Mouse (Mus musculus): ENCODE measurements at regions not wholly inside any gene's neighbourhood (a gene's known extent, or its start where the extent isn't known, plus 50 kb on each side); places are given as distances from the start of the nearest gene placed in this dataset.

DNA sequence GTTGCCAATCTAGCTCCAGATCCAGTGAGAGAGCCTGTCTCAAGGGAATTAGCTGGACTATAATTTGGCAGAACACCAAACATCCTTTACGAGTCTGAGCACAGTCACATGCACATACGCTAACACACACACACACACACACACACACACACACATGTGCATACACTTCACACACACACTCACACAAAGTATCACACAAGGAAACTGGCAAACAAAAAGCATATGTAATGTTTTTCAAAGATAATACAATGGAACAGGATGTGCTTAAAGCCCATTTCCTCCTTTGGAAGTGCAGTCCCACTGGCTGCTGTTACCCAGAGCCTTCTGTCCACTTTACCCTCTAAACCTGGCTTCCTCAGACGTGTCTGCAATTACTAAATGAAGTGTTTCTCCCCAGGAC lies 226.2 kb upstream of the Cited2 start:
- no peaks in the 10 kb centered on the region for H3K27me3 ChIP-seq (ENCODE audit: control insufficient read depth, insufficient read depth, low read length)
- no peaks in the 10 kb centered on the region for H3K9me3 ChIP-seq (replicated peaks; ENCODE audit: control insufficient read depth, low read length)
- no peaks in the 10 kb centered on the region for H3K4me1 ChIP-seq (ENCODE audit: control insufficient read depth, insufficient read depth, low read length)
- ATAC-seq (replicated peaks; ENCODE audit: insufficient number of reproducible peaks, low FRiP score, low TSS enrichment, low read depth) (no peak), DNase-seq (ENCODE audit: low spot score) (no peak)
- no peak overlapping the region for H3K4me2 ChIP-seq (ENCODE audit: low read depth, low read length)
- H3K4me3 ChIP-seq (ENCODE audit: low read depth, low read length), result no peak overlapping the region
- no peak overlapping the region for H3K27ac ChIP-seq (replicated peaks; ENCODE audit: low read depth, low read length)
- no peak overlapping the region for H3K9ac ChIP-seq (replicated peaks; ENCODE audit: low read length)
- no peaks in the 10 kb centered on the region for H3K36me3 ChIP-seq (replicated peaks; ENCODE audit: control insufficient read depth, insufficient read depth, low read depth, low read length)
- 77% methylated on average over 3 of the region's 3 CpGs for WGBS

GRCm38 (mm10) chr10:17510626-17511193 lies 212.3 kb upstream of the Cited2 start:
- H3K9ac ChIP-seq (replicated peaks; ENCODE audit: low read length), result no peak overlapping the region
- H3K4me1 ChIP-seq (ENCODE audit: control insufficient read depth, insufficient read depth, low read length), result no peaks in the 10 kb centered on the region
- H3K27me3 ChIP-seq (ENCODE audit: control insufficient read depth, insufficient read depth, low read length), result no peaks in the 10 kb centered on the region
- H3K36me3 ChIP-seq (replicated peaks; ENCODE audit: control insufficient read depth, insufficient read depth, low read depth, low read length), result no peaks in the 10 kb centered on the region
- no peak overlapping the region for H3K4me2 ChIP-seq (ENCODE audit: low read depth, low read length)
- no peak overlapping the region for H3K4me3 ChIP-seq (ENCODE audit: low read depth, low read length)
- no peak for ATAC-seq (replicated peaks; ENCODE audit: insufficient number of reproducible peaks, low FRiP score, low TSS enrichment, low read depth)
- WGBS, result 63% methylated on average over 4 of the region's 4 CpGs
- DNase-seq (ENCODE audit: low spot score), result no peak
- no peaks in the 10 kb centered on the region for H3K9me3 ChIP-seq (replicated peaks; ENCODE audit: control insufficient read depth, low read length)
- H3K27ac ChIP-seq (replicated peaks; ENCODE audit: low read depth, low read length), result no peak overlapping the region

DNA sequence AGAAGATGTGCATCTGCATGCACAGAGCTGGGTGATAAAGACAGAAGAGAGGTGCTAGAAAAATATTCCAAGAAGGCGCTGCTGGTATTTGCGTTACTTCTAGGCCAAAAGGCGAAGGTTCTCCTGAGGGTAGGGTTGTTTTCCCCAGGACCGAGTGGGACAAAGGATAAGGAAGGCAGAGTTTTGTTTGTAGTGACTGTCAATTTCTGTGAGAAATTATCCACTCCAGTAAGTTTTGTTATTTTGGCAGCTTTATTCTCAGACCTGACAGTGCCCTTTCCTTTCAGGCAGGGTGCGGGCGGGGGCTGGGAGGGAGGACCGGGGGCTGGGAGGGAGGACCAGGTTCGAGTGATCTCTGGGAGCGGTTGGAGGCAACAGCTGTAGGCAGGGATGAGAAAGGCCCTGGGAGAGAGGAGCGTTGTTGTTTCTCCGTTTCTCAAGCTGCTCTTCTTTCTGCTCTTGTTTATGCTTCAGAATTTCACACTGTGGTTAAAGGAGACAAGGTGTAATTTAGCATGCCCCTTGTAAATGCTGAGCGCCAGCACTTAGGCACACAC lies 211.2 kb upstream of the Cited2 start:
- no peak for DNase-seq (ENCODE audit: low spot score)
- Histone ChIP-seq H3K4me2 (ENCODE audit: low read depth, low read length) (no peak overlapping the region), H3K4me1 (ENCODE audit: control insufficient read depth, insufficient read depth, low read length) (no peaks in the 10 kb centered on the region), H3K36me3 (replicated peaks; ENCODE audit: control insufficient read depth, insufficient read depth, low read depth, low read length) (no peaks in the 10 kb centered on the region), H3K9me3 (replicated peaks; ENCODE audit: control insufficient read depth, low read length) (no peaks in the 10 kb centered on the region), H3K9ac (replicated peaks; ENCODE audit: low read length) (no peak overlapping the region), H3K27me3 (ENCODE audit: control insufficient read depth, insufficient read depth, low read length) (no peaks in the 10 kb centered on the region), H3K27ac (replicated peaks; ENCODE audit: low read depth, low read length) (no peak overlapping the region), H3K4me3 (ENCODE audit: low read depth, low read length) (no peak overlapping the region)
- 40% methylated on average over 12 of the region's 12 CpGs for WGBS
- no peak for ATAC-seq (replicated peaks; ENCODE audit: insufficient number of reproducible peaks, low FRiP score, low TSS enrichment, low read depth)

DNA sequence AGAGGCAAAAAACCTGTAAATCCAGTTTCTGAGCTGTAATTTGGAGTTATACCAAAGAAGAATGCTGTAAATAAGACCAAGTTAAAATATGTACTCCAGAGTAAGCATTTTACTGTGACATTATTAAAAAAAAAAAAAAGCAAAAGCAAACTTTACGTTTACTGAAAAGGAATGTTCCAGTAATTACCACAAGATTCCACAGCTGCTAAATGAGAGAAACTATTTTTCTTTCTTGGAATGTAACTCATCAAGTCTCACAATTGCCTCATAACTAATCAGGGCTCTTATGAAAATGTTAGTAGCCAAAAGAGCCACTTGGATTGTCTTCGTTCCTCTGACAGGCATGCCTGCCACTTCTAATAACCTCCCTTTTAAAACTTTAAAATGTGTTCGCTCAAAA lies 210.5 kb upstream of the Cited2 start:
- no peak overlapping the region for H3K27ac ChIP-seq (replicated peaks; ENCODE audit: low read depth, low read length)
- H3K4me1 ChIP-seq (ENCODE audit: control insufficient read depth, insufficient read depth, low read length), result no peaks in the 10 kb centered on the region
- 67% methylated on average over 3 of the region's 3 CpGs for WGBS
- ATAC-seq (replicated peaks; ENCODE audit: insufficient number of reproducible peaks, low FRiP score, low TSS enrichment, low read depth), result no peak
- H3K9me3 ChIP-seq (replicated peaks; ENCODE audit: control insufficient read depth, low read length), result no peaks in the 10 kb centered on the region
- no peak overlapping the region for H3K4me2 ChIP-seq (ENCODE audit: low read depth, low read length)
- no peak overlapping the region for H3K9ac ChIP-seq (replicated peaks; ENCODE audit: low read length)
- DNase-seq (ENCODE audit: low spot score), result no peak
- no peaks in the 10 kb centered on the region for H3K27me3 ChIP-seq (ENCODE audit: control insufficient read depth, insufficient read depth, low read length)
- no peak overlapping the region for H3K4me3 ChIP-seq (ENCODE audit: low read depth, low read length)
- H3K36me3 ChIP-seq (replicated peaks; ENCODE audit: control insufficient read depth, insufficient read depth, low read depth, low read length), result no peaks in the 10 kb centered on the region

DNA sequence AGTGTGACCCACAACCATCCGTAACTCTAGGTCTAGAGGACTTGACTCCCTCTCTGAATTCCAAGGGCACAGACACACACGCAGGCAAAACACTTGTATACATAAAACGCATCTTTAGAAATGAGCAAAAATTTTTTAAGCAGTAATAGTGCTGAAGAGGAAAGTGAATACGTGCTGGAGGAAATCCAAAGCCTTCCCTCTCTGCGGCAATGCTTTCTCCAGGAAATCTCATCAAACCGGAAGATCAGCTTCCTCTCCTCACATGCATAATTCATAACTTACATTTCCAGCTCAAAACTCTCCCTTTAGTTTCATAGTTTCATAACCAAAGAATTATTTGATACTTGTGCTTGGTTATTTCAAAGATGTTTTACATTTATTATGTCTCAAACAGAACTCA lies 209.3 kb upstream of the Cited2 start:
- Histone ChIP-seq H3K4me3 (ENCODE audit: low read depth, low read length) (no peak overlapping the region), H3K36me3 (replicated peaks; ENCODE audit: control insufficient read depth, insufficient read depth, low read depth, low read length) (no peaks in the 10 kb centered on the region), H3K9me3 (replicated peaks; ENCODE audit: control insufficient read depth, low read length) (no peaks in the 10 kb centered on the region), H3K27me3 (ENCODE audit: control insufficient read depth, insufficient read depth, low read length) (no peaks in the 10 kb centered on the region), H3K4me1 (ENCODE audit: control insufficient read depth, insufficient read depth, low read length) (no peaks in the 10 kb centered on the region), H3K9ac (replicated peaks; ENCODE audit: low read length) (no peak overlapping the region), H3K27ac (replicated peaks; ENCODE audit: low read depth, low read length) (no peak overlapping the region), H3K4me2 (ENCODE audit: low read depth, low read length) (no peak overlapping the region)
- no peak for DNase-seq (ENCODE audit: low spot score)
- 85% methylated on average over 6 of the region's 6 CpGs for whole genome bisulfite sequencing
- no peak for ATAC-seq (replicated peaks; ENCODE audit: insufficient number of reproducible peaks, low FRiP score, low TSS enrichment, low read depth)

DNA sequence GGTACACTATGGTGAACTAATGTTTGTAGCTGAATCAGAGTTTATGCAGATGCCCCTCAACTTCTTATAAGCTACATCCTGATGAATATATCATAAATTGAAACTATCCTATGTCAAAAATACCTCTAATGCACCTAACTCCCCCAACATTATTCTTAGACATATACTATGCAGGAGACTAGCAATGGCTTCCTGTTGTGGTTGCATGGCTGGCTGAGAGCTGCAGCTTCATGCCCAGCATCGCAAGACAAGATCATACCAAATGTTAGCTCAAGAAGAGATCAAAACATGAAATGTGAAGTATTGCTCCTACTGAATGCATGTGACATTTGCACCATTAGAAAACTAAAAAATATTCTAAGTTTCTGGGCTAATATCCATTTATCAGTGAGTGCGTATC lies 206.9 kb upstream of the Cited2 start:
- Histone ChIP-seq H3K4me3 (ENCODE audit: low read depth, low read length) (no peak overlapping the region), H3K9ac (replicated peaks; ENCODE audit: low read length) (no peak overlapping the region), H3K36me3 (replicated peaks; ENCODE audit: control insufficient read depth, insufficient read depth, low read depth, low read length) (no peaks in the 10 kb centered on the region), H3K4me2 (ENCODE audit: low read depth, low read length) (no peak overlapping the region), H3K4me1 (ENCODE audit: control insufficient read depth, insufficient read depth, low read length) (no peaks in the 10 kb centered on the region), H3K9me3 (replicated peaks; ENCODE audit: control insufficient read depth, low read length) (no peaks in the 10 kb centered on the region), H3K27ac (replicated peaks; ENCODE audit: low read depth, low read length) (no peak overlapping the region), H3K27me3 (ENCODE audit: control insufficient read depth, insufficient read depth, low read length) (no peaks in the 10 kb centered on the region)
- DNase-seq (ENCODE audit: low spot score) (no peak), ATAC-seq (replicated peaks; ENCODE audit: insufficient number of reproducible peaks, low FRiP score, low TSS enrichment, low read depth) (no peak)
- WGBS, result 95% methylated on average over 2 of the region's 2 CpGs

DNA sequence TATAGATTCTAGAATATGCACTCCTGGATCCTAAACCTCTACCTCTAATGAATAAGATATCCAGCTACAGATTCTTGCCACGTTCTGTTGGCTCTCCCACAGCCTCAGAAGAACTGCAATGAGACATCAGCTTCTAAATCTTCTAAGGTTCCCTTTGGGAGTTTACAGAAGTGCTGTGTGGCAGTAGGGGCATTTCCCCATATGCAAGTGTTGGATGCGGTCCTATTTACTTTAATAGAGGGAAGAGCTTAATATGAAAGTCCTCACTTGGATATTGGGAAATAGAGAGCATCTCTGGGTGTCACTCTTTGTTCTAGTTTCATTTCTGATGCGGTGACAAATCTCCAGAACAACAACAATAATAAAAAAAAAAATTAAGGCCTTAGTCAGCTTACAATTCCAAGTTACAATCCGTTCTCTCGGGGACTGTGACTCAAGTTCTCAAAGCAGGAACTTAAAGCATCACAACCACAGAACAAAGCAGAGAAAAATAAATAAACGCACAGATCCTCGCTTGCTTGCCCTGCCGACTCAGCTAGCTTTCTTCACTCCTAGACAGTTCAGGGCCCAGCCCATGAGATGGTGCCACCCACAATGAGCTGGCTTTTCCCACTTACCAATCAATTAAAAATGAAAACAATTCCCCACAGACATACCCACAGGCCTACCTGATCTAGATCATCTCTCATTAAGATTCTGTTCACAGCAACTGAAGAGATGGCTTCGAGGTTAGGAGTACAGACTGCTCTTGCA lies 204.4 kb upstream of the Cited2 start:
- H3K4me3 ChIP-seq (ENCODE audit: low read depth, low read length), result no peak overlapping the region
- DNase-seq (ENCODE audit: low spot score), result no peak
- H3K36me3 ChIP-seq (replicated peaks; ENCODE audit: control insufficient read depth, insufficient read depth, low read depth, low read length), result no peaks in the 10 kb centered on the region
- H3K9me3 ChIP-seq (replicated peaks; ENCODE audit: control insufficient read depth, low read length), result no peaks in the 10 kb centered on the region
- no peak for ATAC-seq (replicated peaks; ENCODE audit: insufficient number of reproducible peaks, low FRiP score, low TSS enrichment, low read depth)
- 66% methylated on average over 9 of the region's 9 CpGs for WGBS
- no peak overlapping the region for H3K4me2 ChIP-seq (ENCODE audit: low read depth, low read length)
- no peaks in the 10 kb centered on the region for H3K4me1 ChIP-seq (ENCODE audit: control insufficient read depth, insufficient read depth, low read length)
- no peak overlapping the region for H3K9ac ChIP-seq (replicated peaks; ENCODE audit: low read length)
- no peaks in the 10 kb centered on the region for H3K27me3 ChIP-seq (ENCODE audit: control insufficient read depth, insufficient read depth, low read length)
- no peak overlapping the region for H3K27ac ChIP-seq (replicated peaks; ENCODE audit: low read depth, low read length)

DNA sequence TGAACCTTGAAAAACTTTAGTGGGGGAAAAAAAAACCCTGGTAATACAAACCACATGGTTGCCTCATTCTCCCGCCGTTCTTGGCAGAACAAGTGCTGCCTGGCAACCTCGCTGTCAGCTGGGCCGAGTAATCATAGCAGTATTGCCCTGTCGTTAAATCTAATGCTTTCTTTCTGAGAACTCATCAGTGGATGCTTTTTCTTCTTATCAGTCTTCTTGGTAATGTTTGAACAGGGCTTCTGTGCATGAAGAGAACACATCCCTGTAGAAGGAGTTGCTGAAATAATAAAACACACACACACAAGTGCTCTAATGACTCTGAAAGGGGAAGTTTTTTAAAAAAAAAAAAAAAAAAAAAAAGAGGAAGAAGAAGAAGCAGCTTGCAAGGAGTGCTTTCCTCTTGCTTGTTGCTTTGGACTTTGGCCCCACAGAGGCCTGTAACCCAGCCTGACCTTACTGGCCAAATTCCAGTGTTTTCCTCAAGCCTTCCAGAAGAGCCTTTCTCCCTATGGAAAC lies 200.9 kb upstream of the Cited2 start:
- DNase-seq (ENCODE audit: low spot score), result peak; percentile 82
- H3K27me3 ChIP-seq (ENCODE audit: control insufficient read depth, insufficient read depth, low read length), result no peaks in the 10 kb centered on the region

More for the DNA sequence above, 200.9 kb upstream of the Cited2 start:
- Histone ChIP-seq H3K9ac (replicated peaks; ENCODE audit: low read length) (no peak overlapping the region), H3K4me2 (ENCODE audit: low read depth, low read length) (no peak overlapping the region), H3K36me3 (replicated peaks; ENCODE audit: control insufficient read depth, insufficient read depth, low read depth, low read length) (no peaks in the 10 kb centered on the region), H3K27ac (replicated peaks; ENCODE audit: low read depth, low read length) (no peak overlapping the region; the same call in 1 of the 2 replicates), H3K4me3 (ENCODE audit: low read depth, low read length) (no peak overlapping the region), H3K4me1 (ENCODE audit: control insufficient read depth, insufficient read depth, low read length) (no peaks in the 10 kb centered on the region), H3K9me3 (replicated peaks; ENCODE audit: control insufficient read depth, low read length) (no peaks in the 10 kb centered on the region)
- no peak for ATAC-seq (replicated peaks; ENCODE audit: insufficient number of reproducible peaks, low FRiP score, low TSS enrichment, low read depth)
- WGBS, result 23% methylated on average over 5 of the region's 5 CpGs

All from embryonic facial prominence, embryonic 11.5 days (tissue).